Mouse (Mus musculus) yolk sac, embryonic 10.5 days (tissue): ENCODE data around the gene Ralb.

Experiments used
- DNase-seq: peaks from one replicate; pipeline ENCODE4 v3.0.0-alpha.2; 2017; ENCODE audit warnings: low spot score

The Ralb gene

GRCm38 (mm10) chr1:119492505-119492904, 12.1 kb downstream of the Ralb start:
- DNase-seq, result no peak

GRCm38 (mm10) chr1:119492097-119492496, 12.5 kb downstream of the Ralb start:
- peak; percentile 38 for DNase-seq

- no peak for DNase-seq
Observed at GRCm38 (mm10) chr1:119490765-119491164, 13.8 kb downstream of the Ralb start.

- no peak for DNase-seq
Observed at GRCm38 (mm10) chr1:119487917-119488590, 16.5 kb downstream of the Ralb start.

- no peak for DNase-seq
Observed at GRCm38 (mm10) chr1:119485825-119486224, 18.8 kb downstream of the Ralb start.

GRCm38 (mm10) chr1:119484457-119484856, 20.1 kb downstream of the Ralb start:
- peak; percentile 27 for DNase-seq

GRCm38 (mm10) chr1:119482891-119483290, 21.7 kb downstream of the Ralb start:
- DNase-seq, result no peak

- DNase-seq, result peak; percentile 52
Observed at GRCm38 (mm10) chr1:119481205-119481932, 23.2 kb downstream of the Ralb start.

- no peak for DNase-seq
Observed at GRCm38 (mm10) chr1:119480678-119481077, 23.9 kb downstream of the Ralb start.

GRCm38 (mm10) chr1:119479641-119480040, 25.0 kb downstream of the Ralb start:
- no peak for DNase-seq

GRCm38 (mm10) chr1:119476905-119477353, 27.7 kb downstream of the Ralb start:
- no peak for DNase-seq

GRCm38 (mm10) chr1:119474671-119475070, 29.9 kb downstream of the Ralb start:
- DNase-seq, result no peak

- no peak for DNase-seq
Observed at GRCm38 (mm10) chr1:119472648-119473047, 31.9 kb downstream of the Ralb start.

- no peak for DNase-seq
Observed at GRCm38 (mm10) chr1:119471793-119472396, 32.7 kb downstream of the Ralb start.

- no peak for DNase-seq
Observed at GRCm38 (mm10) chr1:119463386-119463785, 41.2 kb downstream of the Ralb start.

GRCm38 (mm10) chr1:119460062-119460461, 44.5 kb downstream of the Ralb start:
- DNase-seq, result no peak

GRCm38 (mm10) chr1:119457993-119458605, 46.5 kb downstream of the Ralb start:
- DNase-seq, result peak; percentile 42

GRCm38 (mm10) chr1:119457528-119457855, 47.1 kb downstream of the Ralb start:
- DNase-seq, result no peak

GRCm38 (mm10) chr1:119456671-119457527, 47.7 kb downstream of the Ralb start:
- DNase-seq, result no peak

- DNase-seq, result no peak
Observed at GRCm38 (mm10) chr1:119453731-119454130, 50.9 kb downstream of the Ralb start.

- no peak for DNase-seq
Observed at GRCm38 (mm10) chr1:119451417-119451816, 53.2 kb downstream of the Ralb start.
